Mouse (Mus musculus) lung, embryonic 15.5 days (tissue): Measurements from ENCODE around the gene Ddx3x. TPM values are rescaled to one million over a fixed set of nuclear protein-coding genes. Genes with fewer than 3 reads are reported as not detected.
A peak's percentile ranks its signal among the peaks of the same experiment; 100 is the strongest.
"Not testable (repeated sequence)": the region's sequence is repeated elsewhere in the genome, so short reads cannot be mapped to it uniquely, and the experiment has no call there.

ENCODE experiments used
- ATAC-seq: fragments of 200-750 bp; cut with Nextera tagmentation; 2 replicates; pipeline ENCODE4 v1.8.0; 2017; ENCODE audit warnings: moderate number of reproducible peaks, borderline replicate concordance; ENCODE audit not compliant: low FRiP score, low TSS enrichment; ENCODE audit errors: extremely low read depth
- H3K27ac ChIP-seq: fragments of 300-500 bp; sonication (generic); 2 replicates; pipeline ENCODE4 v1.5.1; 2015; ENCODE audit warnings: moderate library complexity, mild to moderate bottlenecking, inconsistent platforms
- H3K27me3 ChIP-seq: fragments of 300-500 bp; sonication (generic); 2 replicates; pipeline ENCODE4 v1.6.1; 2015; ENCODE audit warnings: inconsistent platforms
- H3K36me3 ChIP-seq: fragments of 300-500 bp; sonication (generic); 2 replicates; pipeline ENCODE4 v1.6.1; 2015; ENCODE audit warnings: inconsistent platforms
- H3K4me1 ChIP-seq: fragments of 300-500 bp; sonication (generic); 2 replicates; pipeline ENCODE4 v1.6.1; 2015; ENCODE audit warnings: inconsistent platforms
- H3K4me2 ChIP-seq: fragments of 300-500 bp; sonication (generic); 2 replicates; pipeline ENCODE4 v1.6.1; 2015; ENCODE audit warnings: inconsistent platforms, mild to moderate bottlenecking, moderate library complexity
- H3K4me3 ChIP-seq: fragments of 300-500 bp; sonication (generic); 2 replicates; pipeline ENCODE4 v1.5.1; 2015; ENCODE audit warnings: mild to moderate bottlenecking, inconsistent platforms
- H3K9ac ChIP-seq: fragments of 300-500 bp; sonication (generic); 2 replicates; pipeline ENCODE4 v1.6.1; 2015; ENCODE audit warnings: inconsistent platforms
- H3K9me3 ChIP-seq: fragments of 300-500 bp; sonication (generic); 2 replicates; pipeline ENCODE4 v1.6.1; 2016; ENCODE audit warnings: inconsistent platforms
- WGBS: fragments of 180-500 bp; shearing (Covaris S2); methylation state at CpG from one replicate; pipeline ENCODE4 v1.1.7; 2015; 5-methylcytosine and 5-hydroxymethylcytosine counted together
- polyA plus RNA-seq: library from polyadenylated mRNA; unstranded; fragments of >200 nt; fragmentation: Nextera tagmentation; extraction: Ambion mirVana; gene quantifications from 2 replicates; pipeline ENCODE4 v1.2.1, GENCODE M21; 2015

Ddx3x gene
- 122 and 125 TPM in 2 replicates for polyA plus RNA-seq

DNA sequence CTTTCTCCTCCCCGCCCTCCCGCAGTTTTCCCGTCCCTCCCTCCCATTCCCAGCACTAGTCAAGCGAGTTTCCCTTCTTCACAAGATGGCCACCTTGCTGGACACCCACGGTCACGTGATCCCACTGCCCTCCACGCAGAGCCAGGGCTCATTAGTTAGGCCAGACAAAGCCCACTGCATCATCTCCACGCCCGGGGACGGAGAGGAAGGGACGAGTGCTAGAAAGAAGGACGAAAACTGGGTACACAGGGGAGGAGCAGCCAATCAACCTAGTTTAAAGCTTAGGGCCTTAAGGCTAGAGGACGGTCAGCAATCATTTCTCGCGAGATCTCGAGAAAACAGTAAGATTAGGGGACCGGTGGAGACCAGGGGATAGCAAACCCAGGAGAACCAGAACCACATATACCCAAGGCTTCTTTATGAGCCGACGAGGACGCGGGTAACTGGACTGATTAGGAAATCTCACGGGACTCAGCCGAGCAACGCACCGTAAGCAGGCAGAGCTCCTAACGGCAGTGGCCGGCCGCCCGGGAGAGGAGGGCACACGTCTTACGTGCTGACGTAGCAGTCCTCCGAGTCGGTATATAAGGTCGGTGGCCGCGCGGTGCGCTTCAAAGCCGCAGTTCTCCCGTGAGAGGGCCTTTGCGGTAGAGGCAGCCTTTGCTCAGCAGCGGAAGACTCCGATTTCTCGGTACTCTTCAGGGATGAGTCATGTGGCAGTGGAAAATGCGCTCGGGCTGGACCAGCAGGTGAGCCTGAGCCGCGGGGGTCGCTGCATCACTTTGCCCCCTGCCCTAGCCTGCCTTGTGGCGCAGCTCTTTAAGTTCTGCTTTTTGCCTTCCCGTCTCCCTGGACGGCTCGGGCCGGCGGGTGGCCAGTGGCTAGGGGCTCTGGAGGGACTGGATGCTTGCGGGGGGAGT, at the start of gene Ddx3x:
Gene Ddx3x, plus strand, starts transcription at position 562 of the 920 bp plus-strand sequence.
- Histone ChIP-seq H3K4me3 (peak within 1 kb of the TSS; percentile 91), H3K4me1 (peaks cover 11% of the 10 kb centered on the region; the same call in 1 of the 2 replicates), H3K27me3 (no peaks in the 10 kb centered on the region), H3K9ac (peak within 1 kb of the TSS; percentile 98), H3K4me2 (peak within 1 kb of the TSS; percentile 63), H3K9me3 (no peaks in the 10 kb centered on the region), H3K27ac (peak within 1 kb of the TSS; percentile 98), H3K36me3 (peaks cover 5% of the 10 kb centered on the region; the same call in 1 of the 2 replicates)
- WGBS, result under 1% methylated on average over 55 of the region's 57 CpGs
- ATAC-seq, result peak; percentile 95

DNA sequence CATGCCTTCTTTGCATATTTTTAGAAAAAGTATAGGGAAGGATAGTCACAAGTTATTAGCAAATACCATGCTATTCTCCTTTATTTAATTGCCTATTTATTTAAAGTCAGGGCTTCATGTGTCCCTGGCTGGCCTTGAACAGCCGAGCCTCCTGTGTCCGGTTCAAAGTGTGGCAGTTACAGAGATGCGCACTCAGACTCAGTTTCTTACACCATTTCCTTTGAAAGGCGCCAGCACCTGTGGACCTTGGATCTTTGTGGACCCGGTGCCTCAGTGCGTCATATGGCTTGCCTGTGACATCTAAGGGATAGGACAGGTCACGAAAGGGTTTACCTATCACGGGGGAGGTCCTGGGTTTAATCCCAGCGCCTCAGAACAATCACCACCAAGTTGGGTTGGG, 49.5 kb upstream of the Ddx3x start:
- peak overlapping the region; percentile 43; the same call in 1 of the 2 replicates for H3K4me3 ChIP-seq
- no peaks in the 10 kb centered on the region for H3K9me3 ChIP-seq
- no peak for ATAC-seq
- 32% methylated on average over 9 of the region's 9 CpGs for WGBS
- peaks cover 4% of the 10 kb centered on the region; the same call in 1 of the 2 replicates for H3K4me1 ChIP-seq
- H3K9ac ChIP-seq, result 0 out of 2 replicates have a peak overlapping the region, but pooled peaks have one; percentile 16
- peak overlapping the region; percentile 46 for H3K4me2 ChIP-seq
- H3K27me3 ChIP-seq, result no peaks in the 10 kb centered on the region
- H3K27ac ChIP-seq, result peak overlapping the region; percentile 58
- H3K36me3 ChIP-seq, result no peaks in the 10 kb centered on the region

DNA sequence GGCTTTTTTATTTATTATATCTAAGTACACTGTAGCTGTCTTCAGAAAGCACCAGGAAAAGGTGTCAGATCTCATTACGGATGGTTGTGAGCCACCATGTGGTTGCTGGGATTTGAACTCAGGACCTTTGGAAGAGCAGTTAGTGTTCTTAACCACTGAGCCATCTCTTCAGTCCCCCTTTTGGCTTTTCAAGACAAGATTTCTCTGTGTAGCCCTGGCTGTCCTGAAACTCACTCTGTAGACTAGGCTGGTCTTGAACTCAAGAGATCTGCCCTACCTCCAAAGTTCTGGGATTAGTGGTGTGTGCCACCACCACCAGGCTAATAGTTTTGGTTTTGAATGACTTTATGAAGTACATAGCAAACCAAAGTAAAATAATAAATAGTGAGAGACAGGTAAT, 47.9 kb upstream of the Ddx3x start:
- not testable (repeated sequence) for H3K4me3 ChIP-seq, H3K4me1 ChIP-seq, ATAC-seq, H3K9me3 ChIP-seq, H3K36me3 ChIP-seq, H3K9ac ChIP-seq, H3K27ac ChIP-seq, H3K27me3 ChIP-seq, H3K4me2 ChIP-seq
- 82% methylated on average over 1 of the region's 1 CpGs for WGBS

DNA sequence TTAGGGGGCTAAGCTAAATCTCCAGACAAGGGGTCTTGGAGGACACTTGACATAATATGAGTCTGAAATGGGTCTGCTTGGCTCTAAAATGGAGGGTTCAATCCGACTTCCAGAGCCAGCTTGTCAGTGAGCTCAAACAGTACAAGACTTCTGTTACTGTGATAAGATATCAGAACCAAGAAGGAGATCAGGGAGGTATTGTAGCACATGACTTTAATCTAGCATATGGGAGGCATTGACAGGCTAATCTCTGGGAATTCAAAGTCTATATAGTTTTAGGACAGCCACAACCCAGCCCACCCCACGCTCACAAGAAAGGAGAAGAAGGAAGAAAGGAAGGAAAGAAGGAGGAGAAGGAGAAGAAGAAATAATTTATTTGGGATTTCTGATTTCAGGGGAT, 47.1 kb upstream of the Ddx3x start:
- Histone ChIP-seq H3K27me3 (0 out of 2 replicates have a peak, but pooled peaks cover 5% of the 10 kb centered on the region), H3K9me3 (no peaks in the 10 kb centered on the region), H3K36me3 (no peaks in the 10 kb centered on the region), H3K9ac (no peak overlapping the region), H3K4me3 (no peak overlapping the region), H3K27ac (no peak overlapping the region), H3K4me2 (no peak overlapping the region), H3K4me1 (peaks cover 4% of the 10 kb centered on the region; the same call in 1 of the 2 replicates)
- WGBS, result 54% methylated on average over 2 of the region's 2 CpGs
- no peak for ATAC-seq

DNA sequence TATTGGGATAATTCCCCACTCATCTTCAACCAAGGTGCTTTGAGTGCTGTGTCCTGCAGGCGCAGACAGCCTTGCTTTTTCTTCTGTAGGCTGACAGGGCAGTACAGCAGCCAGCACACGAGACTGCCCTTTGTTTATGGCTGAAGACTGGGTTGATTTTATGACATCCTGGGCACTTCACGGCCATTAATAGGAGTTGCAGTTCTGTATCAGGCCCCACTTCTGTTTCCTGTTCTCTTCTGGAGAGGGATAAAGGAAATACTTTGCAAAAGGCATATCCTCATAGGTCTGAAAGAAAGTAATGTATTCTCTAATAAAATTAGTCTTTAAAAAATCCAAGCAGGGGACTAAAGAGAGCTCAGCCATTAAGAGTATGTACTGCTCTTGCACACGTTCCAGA, 46.1 kb upstream of the Ddx3x start:
- WGBS, result 50% methylated on average over 4 of the region's 4 CpGs
- no peak for ATAC-seq
- Histone ChIP-seq H3K4me1 (peaks cover 4% of the 10 kb centered on the region; the same call in 1 of the 2 replicates), H3K27ac (no peak overlapping the region), H3K27me3 (peaks cover 5% of the 10 kb centered on the region; the same call in 1 of the 2 replicates), H3K9me3 (no peaks in the 10 kb centered on the region), H3K9ac (no peak overlapping the region), H3K4me2 (no peak overlapping the region), H3K36me3 (no peaks in the 10 kb centered on the region), H3K4me3 (no peak overlapping the region)

DNA sequence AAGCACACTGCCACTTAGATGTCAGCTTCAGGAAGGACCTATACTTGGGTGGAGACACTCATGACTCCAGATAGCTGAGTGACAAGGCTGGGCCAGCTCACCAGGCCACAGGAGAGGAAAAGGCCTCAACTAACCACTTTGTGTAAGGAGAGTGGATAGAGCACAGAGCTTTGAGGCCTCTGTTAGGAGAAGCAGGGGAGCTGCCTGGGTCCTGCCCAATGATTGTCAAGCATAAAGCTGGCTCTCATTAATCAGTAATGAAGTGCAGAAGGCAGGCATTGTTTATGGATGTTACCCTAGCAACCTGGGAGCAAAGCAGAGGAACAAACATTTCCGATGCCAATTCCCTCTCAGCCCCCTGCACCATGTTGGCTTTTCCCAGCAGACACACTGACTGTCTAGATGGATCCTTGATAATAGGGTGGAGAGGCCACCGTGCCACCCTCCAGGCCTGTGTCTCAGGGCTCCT, 44.6 kb upstream of the Ddx3x start:
- Histone ChIP-seq H3K27me3 (peaks cover 8% of the 10 kb centered on the region; the same call in 1 of the 2 replicates), H3K4me1 (peaks cover 10% of the 10 kb centered on the region), H3K36me3 (no peaks in the 10 kb centered on the region), H3K4me2 (no peak overlapping the region), H3K27ac (no peak overlapping the region), H3K9me3 (no peaks in the 10 kb centered on the region), H3K4me3 (no peak overlapping the region), H3K9ac (no peak overlapping the region)
- 45% methylated on average over 2 of the region's 2 CpGs for WGBS
- ATAC-seq, result no peak

DNA sequence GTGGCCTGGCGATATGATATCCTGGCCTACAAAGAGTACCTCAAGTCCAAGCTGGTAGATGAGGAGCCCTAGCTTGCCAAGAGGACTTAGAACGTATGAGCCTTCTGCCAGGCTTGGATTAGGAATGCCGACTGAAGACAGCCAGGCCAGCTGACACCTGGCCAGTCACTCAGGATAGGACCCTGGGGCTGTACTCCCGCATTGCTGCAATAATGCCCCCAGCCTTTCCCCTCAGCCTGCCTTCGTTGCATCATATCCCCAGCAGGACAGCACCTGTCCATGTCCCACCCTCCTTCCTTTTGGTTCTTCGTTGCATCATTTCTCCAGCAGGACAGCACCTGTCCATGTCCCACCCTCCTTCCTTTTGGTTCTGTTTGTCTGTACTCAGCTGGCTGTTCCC, 41.3 kb upstream of the Ddx3x start:
- no peak for ATAC-seq
- Histone ChIP-seq H3K27me3 (peaks cover 30% of the 10 kb centered on the region; the same call in 1 of the 2 replicates), H3K27ac (no peak overlapping the region), H3K4me3 (no peak overlapping the region), H3K9me3 (no peaks in the 10 kb centered on the region), H3K36me3 (no peaks in the 10 kb centered on the region), H3K4me1 (peaks cover 14% of the 10 kb centered on the region; the same call in 1 of the 2 replicates), H3K9ac (no peak overlapping the region), H3K4me2 (no peak overlapping the region)
- 90% methylated on average over 6 of the region's 6 CpGs for WGBS

DNA sequence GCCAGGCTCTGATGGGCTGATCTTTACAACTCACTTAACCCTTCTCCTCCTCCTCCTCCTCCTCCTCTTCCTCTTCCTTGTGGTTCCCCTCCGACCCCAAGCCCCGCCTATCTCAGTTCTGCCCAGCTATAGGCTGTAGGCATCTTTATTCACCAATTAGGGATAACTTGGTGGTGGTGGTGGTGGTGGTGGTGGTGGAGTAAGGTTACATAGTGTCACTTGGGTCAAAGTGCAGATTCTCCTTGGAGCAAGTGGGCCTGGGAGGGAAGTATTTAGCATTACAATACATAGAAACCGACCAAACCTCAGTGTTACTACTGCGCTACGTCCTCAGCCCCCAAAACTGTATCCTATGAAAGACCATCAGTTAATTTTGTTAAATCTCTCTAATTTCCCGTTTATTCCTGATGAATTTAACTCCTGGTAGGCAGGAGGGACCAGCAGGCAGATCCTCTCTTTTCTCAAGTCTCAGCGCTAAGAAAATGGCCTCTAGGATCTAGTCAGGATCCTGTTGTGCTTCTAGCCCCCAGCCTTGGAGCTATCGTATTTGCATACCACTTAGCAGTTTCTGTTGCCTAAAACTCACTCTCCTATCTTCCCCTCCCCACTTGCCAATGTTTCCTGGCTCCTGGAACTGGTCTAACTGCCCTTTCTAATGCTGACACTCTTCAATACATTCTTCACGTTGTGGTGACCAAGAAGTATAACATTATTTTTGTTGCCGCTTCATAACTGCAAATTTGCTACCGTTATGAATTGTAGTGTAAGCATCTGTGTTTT, 39.9 kb upstream of the Ddx3x start:
- no peaks in the 10 kb centered on the region for H3K36me3 ChIP-seq
- WGBS, result 32% methylated on average over 11 of the region's 11 CpGs
- H3K27me3 ChIP-seq, result peaks cover 30% of the 10 kb centered on the region; the same call in 1 of the 2 replicates
- H3K4me3 ChIP-seq, result no peak overlapping the region
- no peak for ATAC-seq
- H3K4me1 ChIP-seq, result peaks cover 19% of the 10 kb centered on the region
- peak overlapping the region; percentile 58 for H3K4me2 ChIP-seq
- H3K9ac ChIP-seq, result no peak overlapping the region
- H3K9me3 ChIP-seq, result no peaks in the 10 kb centered on the region
- peak overlapping the region; percentile 97 for H3K27ac ChIP-seq

DNA sequence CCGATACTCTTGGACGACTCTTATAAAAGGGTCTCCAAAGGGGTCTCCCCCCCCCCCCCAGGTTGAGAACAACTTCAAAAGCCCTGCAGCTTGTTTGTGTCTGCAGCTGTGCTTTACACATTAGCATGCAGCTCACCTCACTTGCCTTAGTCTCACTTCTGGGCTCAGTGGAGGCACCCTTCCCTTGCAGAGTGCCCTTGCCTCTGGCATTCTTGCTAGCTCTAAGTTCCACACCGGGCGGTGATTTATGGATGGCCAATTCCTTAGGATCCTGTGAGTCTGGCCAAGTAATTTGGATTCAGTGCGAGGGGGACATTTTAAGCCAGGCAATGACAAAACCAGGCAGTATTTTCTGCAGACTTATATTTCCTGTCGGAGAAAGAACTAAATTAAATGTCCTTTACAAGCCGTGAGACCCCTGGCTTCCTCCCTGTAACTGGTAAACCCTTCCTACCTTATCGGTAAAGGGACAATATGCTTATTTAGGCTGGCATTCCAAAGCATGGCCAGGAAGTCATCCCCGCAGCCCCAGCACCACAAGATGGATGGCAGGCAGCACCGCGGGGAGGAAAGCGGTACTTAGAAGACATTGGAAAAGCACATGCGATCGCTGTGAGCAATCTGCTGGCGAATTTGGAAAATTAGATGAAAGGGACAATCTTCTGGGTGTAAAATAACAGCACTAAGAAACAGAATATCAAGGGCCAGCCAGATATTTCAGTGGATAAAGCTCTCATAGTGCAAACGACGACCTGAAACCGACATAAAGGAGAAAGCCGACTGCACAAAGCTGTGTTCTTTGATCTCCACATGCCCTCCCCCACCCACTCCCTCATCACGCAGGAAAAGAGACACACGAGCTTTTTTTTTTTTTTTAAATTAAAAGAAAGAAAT, 39.1 kb upstream of the Ddx3x start:
- ATAC-seq, result no peak
- H3K27me3 ChIP-seq, result peaks cover 30% of the 10 kb centered on the region; the same call in 1 of the 2 replicates
- H3K4me2 ChIP-seq, result peak overlapping the region; percentile 58
- peaks cover 19% of the 10 kb centered on the region for H3K4me1 ChIP-seq
- peak overlapping the region; percentile 97 for H3K27ac ChIP-seq
- no peaks in the 10 kb centered on the region for H3K9me3 ChIP-seq
- no peaks in the 10 kb centered on the region for H3K36me3 ChIP-seq
- peak overlapping the region; percentile 36 for H3K4me3 ChIP-seq
- H3K9ac ChIP-seq, result peak overlapping the region; percentile 40
- 12% methylated on average over 21 of the region's 21 CpGs for WGBS

DNA sequence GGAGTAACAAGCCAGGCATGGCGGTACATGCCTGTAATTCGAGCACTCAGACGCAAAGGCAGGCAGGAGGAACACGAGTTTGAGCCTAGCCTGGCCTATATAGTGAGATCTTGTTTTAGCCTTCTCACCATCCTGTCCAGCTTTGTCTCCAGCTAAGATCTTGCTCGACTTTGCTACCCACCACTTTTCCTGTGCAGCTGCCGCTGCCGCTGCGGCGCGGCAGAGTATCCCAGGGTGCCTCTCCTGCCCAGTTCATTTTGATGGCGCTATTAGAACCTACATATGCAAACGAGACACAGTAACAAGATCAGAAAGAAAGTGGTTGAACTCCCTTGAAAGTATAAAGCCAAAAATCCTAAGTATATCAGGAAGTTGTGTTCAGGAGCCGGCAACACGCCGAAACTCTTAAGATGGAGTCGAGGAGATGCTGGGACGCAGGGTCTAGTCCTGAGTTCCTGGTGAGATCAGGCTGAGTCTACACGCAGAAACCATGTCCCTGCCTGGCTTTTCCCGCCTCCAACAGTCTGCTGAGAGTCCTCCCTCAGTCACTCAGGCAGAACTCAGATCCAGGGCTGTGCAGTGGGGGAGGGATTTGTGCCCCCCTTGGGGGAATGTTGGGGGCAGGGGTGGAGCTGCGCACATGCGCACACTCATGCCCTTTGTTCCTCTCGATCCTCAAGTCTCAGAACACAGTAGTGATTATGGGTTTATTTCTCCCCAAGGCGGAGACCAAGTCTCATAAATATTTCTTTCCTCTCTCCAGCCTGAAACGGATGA, 38.3 kb upstream of the Ddx3x start:
- Histone ChIP-seq H3K36me3 (no peaks in the 10 kb centered on the region), H3K4me2 (peak overlapping the region; percentile 58), H3K9me3 (no peaks in the 10 kb centered on the region), H3K27me3 (peaks cover 30% of the 10 kb centered on the region; the same call in 1 of the 2 replicates), H3K27ac (peak overlapping the region; percentile 97), H3K4me1 (peaks cover 19% of the 10 kb centered on the region), H3K4me3 (peak overlapping the region; percentile 36), H3K9ac (peak overlapping the region; percentile 41)
- ATAC-seq, result peak; percentile 97
- WGBS, result 10% methylated on average over 24 of the region's 24 CpGs
